In genomic region chr2:131530623-131531008, GRCm38 (mm10) we compare ENCODE assay signal across 9 mouse cellular contexts. TPM values are rescaled to one million over a fixed set of nuclear protein-coding genes. Genes with fewer than 3 reads are reported as not detected.
A peak's percentile ranks its signal among the peaks of the same experiment; 100 is the strongest.
DNase-seq lines count a peak whose midpoint lies in the region; ATAC-seq and TF ChIP-seq lines count a peak whose summit lies in the region.
"Had no signal": no experiment of that assay in that cellular context is flagged by ENCODE, and none has a peak within 500 bp of the region (broad histone marks: within the 10 kb centered on the region; RNA-seq: fewer than 3 reads in every experiment).

No protein-coding gene starts in this region.

- H3K36me3 ChIP-seq in MEL (ENCODE audit: control insufficient read depth in 1 of 2, insufficient read depth in 2 of 2, low read length in 2 of 2): peaks cover 0 to 4% of the 10 kb centered on the region in 2 experiments; a peak in 1 of 4 replicates
- H3K36me3 ChIP-seq in hindbrain, embryonic 10.5 days: no peaks in the 10 kb centered on the region
- H3K36me3 ChIP-seq in liver, embryonic 11.5 days (ENCODE audit: control insufficient read depth, insufficient read depth, low read length): no peaks in the 10 kb centered on the region

- H3K4me2 ChIP-seq in liver, embryonic 11.5 days: no peak overlapping the region
- H3K4me2 ChIP-seq: heart, embryonic 13.5 days had no signal

- no peak; the same call in none of the 2 replicates for TF ChIP-seq RAD21 in MEL (IDR thresholded peaks at IDR 0.05; ENCODE audit: low read depth, low read length)

- TF ChIP-seq EP300 in MEL (IDR thresholded peaks at IDR 0.05; ENCODE audit: low read depth in 1 of 2, low read length in 2 of 2): no peak

- H3K27ac ChIP-seq in MEL (ENCODE audit: control insufficient read depth, low read depth, low read length): no peak overlapping the region
- H3K27ac ChIP-seq in hindbrain, embryonic 10.5 days: no peak overlapping the region
- H3K27ac ChIP-seq in liver, embryonic 11.5 days (ENCODE audit: low read depth, low read length): no peak overlapping the region
- H3K27ac ChIP-seq: heart, embryonic 13.5 days had no signal

- H3K79me2 ChIP-seq in MEL (ENCODE audit: control insufficient read depth, insufficient read depth, low read length, poor library complexity): no peaks in the 10 kb centered on the region

- 25% methylated on average over 9 of the region's 9 CpGs for WGBS in hindbrain, embryonic 10.5 days
- 19% methylated on average over 9 of the region's 9 CpGs for WGBS in liver, embryonic 11.5 days

- TF ChIP-seq POLR2A in MEL (IDR thresholded peaks at IDR 0.05; ENCODE audit: control insufficient read depth in 1 of 2, insufficient read depth in 1 of 2, low read depth in 1 of 2, low read length in 2 of 2, poor library complexity in 1 of 2): no peak

- peak; percentile 57 to 66 for DNase-seq in left cerebral cortex, adult 18-20 months (ENCODE audit: low spot score in 2 of 2)
- no peak for DNase-seq in left cerebral cortex, adult 11 months (ENCODE audit: low spot score)
- DNase-seq in MEL (ENCODE audit: low read depth, low spot score): peak; percentile 83
- DNase-seq in cerebellum, adult 9-11 months: peak; percentile 39
- peak; percentile 41 for DNase-seq in hindbrain, embryonic 10.5 days (ENCODE audit: low spot score)
- DNase-seq in liver, embryonic 11.5 days (ENCODE audit: low spot score): no peak
- DNase-seq in monocyte, adult 2 months (ENCODE audit: low read depth in 1 of 2, low spot score in 2 of 2): peak; percentile 50 to 55
- DNase-seq in thymus, postnatal 4 days: peak; percentile 73

- peaks cover 2 to 6% of the 10 kb centered on the region in 2 experiments; a peak in 2 of 4 replicates for H3K4me1 ChIP-seq in MEL (ENCODE audit: control insufficient read depth in 1 of 2, insufficient read depth in 2 of 2, low read length in 2 of 2)
- peaks cover 4% of the 10 kb centered on the region; the same call in 1 of the 2 replicates for H3K4me1 ChIP-seq in hindbrain, embryonic 10.5 days (replicated peaks)
- peaks cover 3% of the 10 kb centered on the region; the same call in 1 of the 2 replicates for H3K4me1 ChIP-seq in liver, embryonic 11.5 days (replicated peaks; ENCODE audit: control insufficient read depth, insufficient read depth, low read length)

- H3K9ac ChIP-seq in MEL (ENCODE audit: control insufficient read depth, low read depth, low read length, poor library complexity, severe bottlenecking): no peak overlapping the region
- H3K9ac ChIP-seq in liver, embryonic 11.5 days (ENCODE audit: low read depth, low read length): no peak overlapping the region
- H3K9ac ChIP-seq: heart, embryonic 13.5 days had no signal

- H3K27me3 ChIP-seq in MEL (ENCODE audit: control insufficient read depth in 1 of 2, insufficient read depth in 2 of 2, low read length in 2 of 2): no peaks in the 10 kb centered on the region; a peak in 1 of 4 replicates
- 0 out of 2 replicates have a peak, but pooled peaks cover 6% of the 10 kb centered on the region for H3K27me3 ChIP-seq in hindbrain, embryonic 10.5 days (ENCODE audit: insufficient read depth, poor library complexity, severe bottlenecking)
- H3K27me3 ChIP-seq in liver, embryonic 11.5 days (replicated peaks; ENCODE audit: control insufficient read depth, insufficient read depth, low read length): no peaks in the 10 kb centered on the region

- no peaks in the 10 kb centered on the region for H3K9me3 ChIP-seq in MEL (replicated peaks; ENCODE audit: insufficient read depth, low read length)
- no peaks in the 10 kb centered on the region for H3K9me3 ChIP-seq in hindbrain, embryonic 10.5 days
- H3K9me3 ChIP-seq in liver, embryonic 11.5 days (ENCODE audit: control insufficient read depth, low read length): no peaks in the 10 kb centered on the region
- H3K9me3 ChIP-seq: heart, embryonic 13.5 days had no signal

- no peak overlapping the region for H3K4me3 ChIP-seq in MEL (ENCODE audit: control insufficient read depth in 1 of 2, insufficient read depth in 1 of 2, low read depth in 2 of 2, low read length in 2 of 2)
- no peak overlapping the region for H3K4me3 ChIP-seq in hindbrain, embryonic 10.5 days
- H3K4me3 ChIP-seq in liver, embryonic 11.5 days (ENCODE audit: low read depth, low read length): no peak overlapping the region
- H3K4me3 ChIP-seq: heart, embryonic 13.5 days had no signal

- TF ChIP-seq CTCF in MEL (IDR thresholded peaks at IDR 0.05 in 2 of 3, conservative IDR thresholded peaks at IDR 0.05 in 1 of 3; ENCODE audit: control insufficient read depth in 1 of 3, insufficient read depth in 1 of 3, low read depth in 2 of 3, low read length in 3 of 3, poor library complexity in 1 of 3, severe bottlenecking in 1 of 3): peak; percentile 72 to 90 (median 75)

- peak; percentile 49; the same call in 1 of the 2 replicates for ATAC-seq in liver, embryonic 11.5 days (replicated peaks; ENCODE audit: low FRiP score)

TF ChIP-seq in MEL, 35 proteins besides CTCF, POLR2A, EP300 and RAD21:
- TF ChIP-seq ZC3H11A (IDR thresholded peaks at IDR 0.05; ENCODE audit: low read depth, low read length) (0 out of 2 replicates have a peak, but pooled peaks have one; percentile 14), SMC3 (IDR thresholded peaks at IDR 0.05; ENCODE audit: low read depth, low read length) (peak; percentile 52), UBTF (IDR thresholded peaks at IDR 0.05; ENCODE audit: borderline replicate concordance, insufficient read depth, low read depth, low read length) (no peak), MAZ (IDR thresholded peaks at IDR 0.05; ENCODE audit: low read depth, low read length) (no peak), MAFK (IDR thresholded peaks at IDR 0.05; ENCODE audit: borderline replicate concordance, low read depth, low read length) (no peak), CHD1 (IDR thresholded peaks at IDR 0.05; ENCODE audit: low read depth, low read length) (no peak), GABPA (IDR thresholded peaks at IDR 0.05; ENCODE audit: low read depth, low read length) (no peak), TAL1 (IDR thresholded peaks at IDR 0.05; ENCODE audit: low read length) (no peak), MYC (IDR thresholded peaks at IDR 0.05; ENCODE audit: low read depth, low read length) (no peak), TCF12 (IDR thresholded peaks at IDR 0.05; ENCODE audit: low read depth, low read length) (no peak)

RNA-seq across cellular contexts. Expression of gene Adra1d, which starts 31.5 kb away (rescaled TPM):
- 10 to 100 TPM; 54.2 to 58.7 TPM for total RNA-seq in left cerebral cortex, adult 18-20 months (2021)
- not detected in 2 replicates for total RNA-seq in MEL (2012; rRNA removed)
- polyA plus RNA-seq in MEL (2012; ENCODE audit: insufficient read depth in 1 of 2, insufficient read length in 2 of 2, low read depth in 1 of 2, low replicate concordance in 2 of 2, missing spikeins in 1 of 2): not detected
- 0.16 and 0.31 TPM in 2 replicates for polyA plus RNA-seq in hindbrain, embryonic 10.5 days (2016; fragmentation: Nextera tagmentation; extraction: Ambion mirVana)
- polyA plus RNA-seq in liver, embryonic 11.5 days (2014; fragmentation: Nextera tagmentation; extraction: Ambion mirVana): 1.1 and 1.5 TPM in 2 replicates

RNA-seq across cellular contexts. Expression of gene Smox, which starts 39.3 kb away (rescaled TPM):
- total RNA-seq in left cerebral cortex, adult 18-20 months (2021): 10 to 100 TPM; 64.5 to 69.9 TPM
- total RNA-seq in MEL (2012; rRNA removed): 1.9 and 2.2 TPM in 2 replicates
- polyA plus RNA-seq in MEL (2012; ENCODE audit: insufficient read depth in 1 of 2, insufficient read length in 2 of 2, low read depth in 1 of 2, low replicate concordance in 2 of 2, missing spikeins in 1 of 2): 1 to 10 TPM in 1 of 2 experiments, not detected in 1; 5.5 TPM
- polyA plus RNA-seq in hindbrain, embryonic 10.5 days (2016; fragmentation: Nextera tagmentation; extraction: Ambion mirVana): 30.0 and 34.1 TPM in 2 replicates
- 36.3 and 44.9 TPM in 2 replicates for polyA plus RNA-seq in liver, embryonic 11.5 days (2014; fragmentation: Nextera tagmentation; extraction: Ambion mirVana)

Comparison
In these comparisons a context has a peak if more than half of its experiments do, and no peak if none do; other contexts are left out.
1. DNase-seq: peak in left cerebral cortex, adult 18-20 months (2 of 2), MEL (single experiment), cerebellum, adult 9-11 months (single experiment), hindbrain, embryonic 10.5 days (single experiment), monocyte, adult 2 months (2 of 2) and thymus, postnatal 4 days (single experiment); none in left cerebral cortex, adult 11 months (single experiment) and liver, embryonic 11.5 days (single experiment).